Mouse (Mus musculus) liver, embryonic 14.5 days (tissue): ENCODE measurements around the gene Gdpd5.

ENCODE experiments used
- CTCF ChIP-seq: IDR thresholded peaks from 2 replicates; pipeline ENCODE4 v1.5.1; 2016; ENCODE audit warnings: antibody characterized with exemption, low read depth, control low read depth
- EP300 ChIP-seq: IDR thresholded peaks from 2 replicates; pipeline ENCODE4 v1.6.1; 2016; ENCODE audit warnings: antibody characterized with exemption, low read depth

- TF ChIP-seq CTCF (no peak), EP300 (no peak)
These were observed 22.0 kb downstream of the Gdpd5 start for GRCm38 (mm10) chr7:99403254-99403653.
